Mouse (Mus musculus) liver, embryonic 16.5 days (tissue): Measurements from ENCODE around the gene Mecom. TPM values are rescaled to one million over a fixed set of nuclear protein-coding genes. Genes with fewer than 3 reads are reported as not detected.

Experiments
- ATAC-seq: fragments of 200-750 bp; cut with Nextera tagmentation; 2 replicates; pipeline ENCODE4 v1.8.0; 2017; ENCODE audit warnings: low read depth, mild to moderate bottlenecking, moderate number of reproducible peaks, moderate library complexity
- H3K27ac ChIP-seq: fragments of 300-500 bp; sonication (generic); 2 replicates; pipeline ENCODE4 v1.5.1; 2014; ENCODE audit warnings: mild to moderate bottlenecking, low read length
- H3K27me3 ChIP-seq: fragments of 300-500 bp; sonication (generic); 2 replicates; pipeline ENCODE4 v1.6.1; 2014; ENCODE audit warnings: low read depth, low read length, mixed read lengths; ENCODE audit not compliant: control insufficient read depth, insufficient read depth
- H3K36me3 ChIP-seq: fragments of 300-500 bp; sonication (generic); 2 replicates; pipeline ENCODE4 v1.6.1; 2014; ENCODE audit warnings: mild to moderate bottlenecking; ENCODE audit not compliant: control insufficient read depth, insufficient read depth
- H3K4me1 ChIP-seq: fragments of 300-500 bp; sonication (generic); 2 replicates; pipeline ENCODE4 v1.6.1; 2014; ENCODE audit warnings: low read depth, low read length, mixed read lengths; ENCODE audit not compliant: control insufficient read depth
- H3K4me2 ChIP-seq: fragments of 300-500 bp; sonication (generic); 2 replicates; pipeline ENCODE4 v1.6.1; 2014; ENCODE audit warnings: low read depth, low read length, mixed read lengths
- H3K4me3 ChIP-seq: fragments of 300-500 bp; sonication (generic); 2 replicates; pipeline ENCODE4 v1.5.1; 2014; ENCODE audit warnings: low read depth, mild to moderate bottlenecking, low read length
- H3K9ac ChIP-seq: fragments of 300-500 bp; sonication (generic); 2 replicates; pipeline ENCODE4 v1.6.1; 2014; ENCODE audit warnings: low read depth, low read length
- H3K9me3 ChIP-seq: fragments of 300-500 bp; sonication (generic); replicated peaks from 2 replicates; pipeline ENCODE4 v1.6.1; 2016; ENCODE audit warnings: low read length; ENCODE audit not compliant: control insufficient read depth
- WGBS: fragments of 180-500 bp; shearing (Covaris S2); extraction: QIAGEN DNeasy Blood & Tissue Kit; methylation state at CpG from one replicate; pipeline ENCODE4 v1.1.7; 2014; ENCODE audit not compliant: insufficient replicate concordance; 5-methylcytosine and 5-hydroxymethylcytosine counted together
- polyA plus RNA-seq: library from polyadenylated mRNA; unstranded; fragments of >200 nt; fragmentation: Nextera tagmentation; extraction: Ambion mirVana; gene quantifications from 2 replicates; pipeline ENCODE4 v1.2.1, GENCODE M21; 2015

Gene Mecom
- polyA plus RNA-seq, 1 experiment from 2014 or later: 1.0 TPM

DNA sequence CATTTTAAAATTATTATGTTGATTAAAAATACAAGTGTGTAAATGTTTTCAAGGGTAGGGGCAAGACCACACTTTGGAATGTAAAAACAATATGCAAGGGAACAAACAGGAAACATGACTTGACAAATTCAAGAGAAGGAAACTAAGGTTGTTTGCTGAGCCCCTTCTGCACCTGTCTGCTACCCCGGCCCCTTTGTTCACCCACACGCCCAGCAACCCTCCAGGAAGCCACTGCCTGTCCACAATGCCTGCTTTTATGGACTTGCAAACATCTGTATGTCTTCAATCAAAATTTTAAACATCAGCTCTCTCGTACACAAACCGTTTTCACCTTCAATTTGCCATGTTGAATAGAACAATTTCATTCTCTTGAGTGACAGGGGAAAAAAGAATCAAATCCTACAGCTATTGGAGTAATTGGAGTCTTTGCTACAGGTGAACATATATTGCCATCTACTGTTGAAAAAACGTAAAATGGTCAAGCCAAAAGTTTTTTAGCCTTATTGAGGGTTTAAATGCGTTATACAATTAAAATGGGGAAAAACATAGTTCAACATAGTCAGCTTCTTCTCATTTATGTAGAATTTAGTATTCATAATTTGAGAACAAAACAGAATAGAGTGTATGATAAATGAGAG is 13.0 kb upstream of the Mecom start:
- ATAC-seq: no peak
- H3K9ac ChIP-seq: no peak overlapping the region
- no peak overlapping the region for H3K4me2 ChIP-seq
- H3K36me3 ChIP-seq: no peaks in the 10 kb centered on the region
- H3K4me1 ChIP-seq: no peaks in the 10 kb centered on the region
- no peak overlapping the region for H3K4me3 ChIP-seq
- H3K9me3 ChIP-seq: no peaks in the 10 kb centered on the region
- H3K27me3 ChIP-seq: no peaks in the 10 kb centered on the region
- H3K27ac ChIP-seq: no peak overlapping the region
- WGBS: 29% methylated on average over 6 of the region's 6 CpGs

DNA sequence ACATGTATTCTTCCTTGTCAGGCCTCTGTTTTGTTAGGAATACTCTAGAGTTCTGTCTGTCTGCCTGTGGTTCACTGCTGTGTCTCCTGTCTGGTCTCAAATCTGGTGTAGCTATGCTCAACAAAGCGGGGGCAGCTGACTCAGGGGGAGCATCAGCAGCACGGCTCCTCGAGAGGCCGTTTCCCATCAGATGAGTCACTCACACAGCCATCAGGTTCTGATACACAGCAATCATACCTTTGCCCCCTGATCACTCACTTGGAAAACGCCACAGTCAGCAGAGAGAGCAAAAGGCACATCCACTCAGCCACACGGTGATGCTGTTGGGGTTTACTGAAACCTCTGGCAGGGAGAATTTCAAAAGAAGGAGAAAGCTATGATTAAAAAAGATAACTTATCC is 5.9 kb upstream of the Mecom start:
- no peak overlapping the region for H3K4me3 ChIP-seq
- 51% methylated on average over 6 of the region's 6 CpGs for WGBS
- ATAC-seq: no peak

DNA sequence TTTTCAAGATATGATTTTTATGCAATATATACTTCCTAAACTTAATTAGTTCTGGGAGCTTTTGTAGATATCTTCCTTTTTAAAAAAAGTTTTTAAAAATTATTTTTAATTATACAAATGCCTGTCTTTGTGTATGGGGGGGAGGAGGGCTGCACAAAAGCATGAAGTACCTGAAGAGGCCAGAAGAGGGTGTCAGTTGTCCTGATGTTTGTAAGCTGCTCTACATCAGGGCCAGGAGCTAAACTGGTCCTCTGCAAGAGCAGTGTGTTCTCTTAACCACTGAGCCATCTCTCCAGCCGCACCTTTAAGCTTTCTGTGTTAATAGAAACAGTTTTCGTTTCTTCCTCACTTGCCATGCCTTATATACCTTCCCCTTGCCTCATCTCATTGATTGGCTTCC is 2.4 kb upstream of the Mecom start:
- Histone ChIP-seq H3K36me3 (no peaks in the 10 kb centered on the region), H3K9me3 (no peaks in the 10 kb centered on the region), H3K9ac (no peak overlapping the region), H3K4me3 (no peak overlapping the region), H3K4me1 (no peaks in the 10 kb centered on the region), H3K27me3 (no peaks in the 10 kb centered on the region), H3K4me2 (no peak overlapping the region), H3K27ac (no peak overlapping the region)
- WGBS: 57% methylated on average over 2 of the region's 2 CpGs
- ATAC-seq: no peak

More for the DNA sequence above, 5.9 kb upstream of the Mecom start:
- no peaks in the 10 kb centered on the region for H3K27me3 ChIP-seq
- no peak overlapping the region for H3K9ac ChIP-seq
- no peak overlapping the region for H3K4me2 ChIP-seq
- H3K9me3 ChIP-seq: no peaks in the 10 kb centered on the region
- no peaks in the 10 kb centered on the region for H3K4me1 ChIP-seq
- H3K36me3 ChIP-seq: no peaks in the 10 kb centered on the region
- no peak overlapping the region for H3K27ac ChIP-seq

DNA sequence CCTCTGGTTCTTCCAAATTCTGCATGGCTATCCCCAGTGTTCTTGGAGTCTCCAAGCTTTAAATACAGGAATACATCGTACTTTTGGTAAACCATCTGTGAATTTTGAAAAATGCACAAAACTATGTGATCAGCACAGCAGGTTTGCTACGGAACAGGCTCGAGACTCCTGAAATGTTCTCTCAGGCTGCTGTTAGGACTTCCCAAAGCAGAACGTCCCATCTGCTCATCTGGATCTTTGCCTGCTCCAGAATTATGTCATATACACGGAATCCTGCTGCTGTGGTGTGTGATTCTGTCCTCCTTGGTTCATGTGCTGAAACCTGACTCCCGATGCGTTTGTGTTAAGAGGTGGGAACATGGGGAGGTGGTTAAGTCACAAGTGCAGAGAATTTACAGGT is 1.1 kb upstream of the Mecom start:
- H3K4me1 ChIP-seq: no peaks in the 10 kb centered on the region
- 69% methylated on average over 7 of the region's 7 CpGs for WGBS
- no peak for ATAC-seq
- no peaks in the 10 kb centered on the region for H3K27me3 ChIP-seq
- no peaks in the 10 kb centered on the region for H3K36me3 ChIP-seq
- H3K27ac ChIP-seq: no peak overlapping the region
- no peak overlapping the region for H3K4me2 ChIP-seq
- H3K4me3 ChIP-seq: no peak overlapping the region
- H3K9ac ChIP-seq: no peak overlapping the region
- H3K9me3 ChIP-seq: no peaks in the 10 kb centered on the region

DNA sequence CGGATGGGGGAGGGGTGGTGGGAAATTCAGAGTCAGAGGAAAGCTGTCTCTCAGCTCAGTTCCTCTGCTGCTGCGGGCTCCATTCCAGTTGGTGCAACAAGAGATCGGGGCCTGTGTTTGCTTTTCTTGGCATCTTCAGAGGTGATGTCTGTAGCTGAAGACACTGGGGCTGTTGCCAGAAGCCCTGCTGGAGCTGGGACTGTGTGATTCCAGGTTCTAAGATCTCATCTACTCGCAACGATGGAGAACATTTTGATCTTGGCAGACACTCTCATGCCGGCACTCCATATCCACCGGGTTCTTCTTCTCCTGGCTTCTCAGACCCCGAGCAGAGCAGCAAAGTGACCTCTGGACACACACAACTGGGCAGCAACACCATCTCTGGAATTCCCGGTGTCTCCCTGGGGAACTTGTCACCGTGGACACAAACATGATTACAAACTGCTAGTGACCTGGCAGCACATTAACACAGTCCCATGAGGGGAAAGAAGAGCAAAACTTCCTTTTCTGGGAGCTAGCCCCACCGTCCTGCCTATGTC is 908 bp downstream of the Mecom start:
- no peak for ATAC-seq
- no peaks in the 10 kb centered on the region for H3K4me1 ChIP-seq
- H3K9ac ChIP-seq: no peak overlapping the region
- 54% methylated on average over 11 of the region's 11 CpGs for WGBS
- H3K27ac ChIP-seq: no peak overlapping the region
- H3K36me3 ChIP-seq: no peaks in the 10 kb centered on the region
- H3K4me3 ChIP-seq: no peak overlapping the region
- no peaks in the 10 kb centered on the region for H3K27me3 ChIP-seq
- no peaks in the 10 kb centered on the region for H3K9me3 ChIP-seq
- no peak overlapping the region for H3K4me2 ChIP-seq

DNA sequence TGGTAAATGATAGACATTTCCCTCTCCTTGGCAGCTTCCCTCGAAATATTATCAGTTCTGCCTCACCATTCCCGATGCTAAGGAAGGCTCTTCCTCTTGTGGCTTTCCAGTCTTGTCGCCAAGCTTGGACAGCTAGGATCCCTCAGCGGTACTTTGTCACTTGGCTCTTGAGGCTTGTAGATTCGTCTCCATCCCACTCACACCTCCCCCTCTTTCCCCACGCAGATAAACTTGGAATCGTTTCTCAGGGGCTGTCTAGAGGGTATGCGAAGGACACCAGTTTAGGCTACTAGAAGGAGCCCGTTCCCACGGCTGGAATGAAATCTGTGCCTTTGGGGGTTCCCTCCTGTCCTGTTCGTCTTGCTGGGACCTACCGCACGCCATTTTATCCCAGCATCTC is 1.4 kb downstream of the Mecom start:
- Histone ChIP-seq H3K27me3 (no peaks in the 10 kb centered on the region), H3K36me3 (no peaks in the 10 kb centered on the region), H3K4me3 (no peak overlapping the region), H3K27ac (no peak overlapping the region), H3K9me3 (no peaks in the 10 kb centered on the region), H3K4me2 (no peak overlapping the region), H3K9ac (no peak overlapping the region), H3K4me1 (no peaks in the 10 kb centered on the region)
- no peak for ATAC-seq
- 43% methylated on average over 13 of the region's 13 CpGs for WGBS

DNA sequence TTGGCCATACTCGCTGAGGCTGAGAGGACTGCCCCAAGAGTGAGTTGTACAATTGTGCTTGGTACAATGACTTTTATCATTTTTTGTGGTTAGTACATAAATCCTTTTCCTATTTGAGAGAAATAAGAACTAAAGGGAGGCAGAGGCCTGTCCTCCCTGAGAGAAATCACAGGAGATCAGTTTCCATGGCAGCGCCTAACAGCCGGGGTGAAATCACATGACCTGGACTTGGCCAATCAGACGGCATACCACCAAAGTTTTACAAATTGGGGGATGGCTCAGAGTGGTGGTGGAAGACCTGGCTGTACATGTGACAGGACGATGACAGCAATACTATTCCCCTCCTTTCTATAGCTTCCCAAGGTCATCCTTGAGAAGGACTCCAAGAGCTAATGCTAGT is 2.6 kb downstream of the Mecom start:
- Histone ChIP-seq H3K27ac (no peak overlapping the region), H3K27me3 (no peaks in the 10 kb centered on the region), H3K4me3 (no peak overlapping the region), H3K9me3 (no peaks in the 10 kb centered on the region), H3K9ac (no peak overlapping the region), H3K36me3 (no peaks in the 10 kb centered on the region), H3K4me1 (no peaks in the 10 kb centered on the region), H3K4me2 (no peak overlapping the region)
- ATAC-seq: no peak
- WGBS: 65% methylated on average over 5 of the region's 5 CpGs

DNA sequence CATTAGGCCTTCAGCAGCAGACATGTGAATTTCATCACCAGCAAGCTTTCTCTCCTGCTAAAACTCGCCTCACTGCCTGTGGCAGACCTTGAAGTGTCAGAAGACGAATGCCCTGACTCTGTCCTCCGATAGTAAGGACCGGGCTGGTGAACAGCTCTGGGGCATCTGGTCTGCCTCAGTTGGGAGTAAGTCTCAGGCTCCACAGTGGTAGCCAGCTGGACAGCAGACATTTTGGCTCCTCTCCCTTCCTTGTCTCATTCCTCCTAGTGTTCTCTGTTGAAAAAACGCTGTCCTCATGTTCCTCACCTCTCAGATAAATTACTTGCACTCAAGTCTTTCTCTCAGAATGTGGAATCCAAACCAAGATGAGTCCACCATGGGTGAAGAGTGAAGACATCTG is 3.5 kb downstream of the Mecom start:
- Histone ChIP-seq H3K4me1 (no peaks in the 10 kb centered on the region), H3K9me3 (no peaks in the 10 kb centered on the region), H3K27ac (no peak overlapping the region), H3K4me3 (no peak overlapping the region), H3K9ac (no peak overlapping the region), H3K4me2 (no peak overlapping the region), H3K27me3 (no peaks in the 10 kb centered on the region), H3K36me3 (no peaks in the 10 kb centered on the region)
- 57% methylated on average over 5 of the region's 5 CpGs for WGBS
- ATAC-seq: no peak

DNA sequence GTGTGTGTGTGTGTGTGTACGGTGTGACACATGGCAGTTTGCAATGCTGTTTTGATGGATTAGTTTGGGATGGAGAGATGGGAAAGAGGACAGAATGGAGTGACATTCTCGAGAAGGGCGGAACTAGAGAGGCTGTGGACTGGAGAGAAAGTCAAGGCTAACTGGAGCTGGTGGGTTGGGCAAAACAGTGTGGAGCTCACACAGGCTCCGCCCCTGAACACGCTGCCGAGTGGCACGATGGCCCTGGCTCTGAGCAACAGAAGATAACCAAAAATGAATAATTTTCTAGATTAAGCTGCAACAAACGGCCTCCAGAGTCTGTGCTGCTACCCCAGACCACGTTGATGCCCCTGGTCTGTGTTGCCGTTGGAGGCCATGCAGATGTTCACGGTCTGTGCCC is 12.0 kb downstream of the Mecom start:
- Histone ChIP-seq H3K4me2 (no peak overlapping the region), H3K27ac (no peak overlapping the region), H3K27me3 (no peaks in the 10 kb centered on the region), H3K4me1 (no peaks in the 10 kb centered on the region), H3K36me3 (no peaks in the 10 kb centered on the region), H3K9me3 (no peaks in the 10 kb centered on the region), H3K4me3 (no peak overlapping the region), H3K9ac (no peak overlapping the region)
- WGBS: 66% methylated on average over 11 of the region's 11 CpGs
- no peak for ATAC-seq
